Mouse (Mus musculus) bone marrow, adult 2 months (tissue): Measurements from ENCODE around the gene Fancc.

Experiments
- CTCF ChIP-seq: fragments of 200-500 bp; IDR thresholded peaks from 2 replicates; pipeline ENCODE4 v1.5.1; 2011; ENCODE audit warnings: low read length, control low read depth; ENCODE audit not compliant: control insufficient read depth, insufficient read depth
- POLR2A ChIP-seq: fragments of 200-500 bp; IDR thresholded peaks from 2 replicates; pipeline ENCODE4 v1.6.1; 2011; ENCODE audit warnings: low read depth, mild to moderate bottlenecking, control low read depth, low read length, borderline replicate concordance; ENCODE audit not compliant: control insufficient read depth

GRCm38 (mm10) chr13:63290126-63290525 lies 207.0 kb downstream of the Fancc start:
- TF ChIP-seq CTCF, result no peak
- no peak for TF ChIP-seq POLR2A
